Mouse (Mus musculus) inflammation-experienced regulatory T-cells, adult 6 months (primary cell): ENCODE measurements around the gene Ipmk. TPM values are rescaled to one million over a fixed set of nuclear protein-coding genes. Genes with fewer than 3 reads are reported as not detected.

Experiments used
- ATAC-seq: one replicate; pipeline ENCODE4 v1.8.0; 2017
- polyA plus RNA-seq, 3 experiments: library from polyadenylated mRNA; unstranded; fragments of 100-300 nt; shearing (Covaris generic); gene quantifications; one replicate each; pipeline ENCODE4 v1.2.1; 2017

The Ipmk gene
- 1 to 10 TPM; 3.3 to 5.9 (median 5.4) TPM for polyA plus RNA-seq

DNA sequence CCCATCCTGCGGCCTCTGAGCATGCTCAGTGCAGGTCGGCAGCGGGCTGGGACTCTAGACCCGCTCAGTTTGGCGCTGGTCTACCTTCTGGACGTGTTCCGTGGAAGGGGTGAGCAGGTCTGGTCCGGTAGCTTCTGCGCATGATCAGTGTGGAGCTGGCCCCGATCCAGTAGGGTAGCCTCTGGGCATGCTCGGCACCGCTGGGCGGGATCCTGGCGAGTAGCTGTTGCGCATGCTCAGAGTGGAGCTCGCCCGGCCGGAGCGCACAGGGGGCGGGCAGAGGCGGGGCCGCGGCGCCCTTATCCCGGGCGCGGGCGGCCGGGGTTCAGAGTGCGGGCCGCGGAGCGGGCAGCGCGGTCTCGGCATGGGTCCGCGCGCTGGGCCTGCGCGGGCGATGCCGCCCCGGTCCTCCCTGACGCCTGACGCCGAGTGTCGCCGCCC, at the start of gene Ipmk:
TSS of gene Ipmk (plus strand) at position 255 of the 441 bp plus-strand sequence.
- peak; percentile 62 for ATAC-seq

DNA sequence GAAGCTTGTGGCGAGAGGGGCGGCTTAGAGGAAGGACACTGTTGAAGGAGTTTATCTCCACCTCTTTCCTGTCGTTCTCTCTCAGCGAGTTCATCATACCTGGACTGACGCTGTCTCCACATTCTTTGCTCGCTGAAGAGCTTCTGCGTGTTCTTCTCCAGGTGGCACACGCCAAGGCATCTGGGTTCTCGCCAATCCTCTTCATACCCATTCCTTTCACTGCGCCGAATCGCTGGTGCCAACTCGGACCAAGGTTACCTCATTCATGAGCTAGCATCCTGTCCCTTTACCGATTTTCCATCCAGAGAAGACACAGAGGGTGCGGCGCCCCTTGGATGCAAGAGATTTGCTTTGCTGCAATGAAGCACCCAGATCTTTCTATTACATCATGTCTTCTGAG, 47.4 kb upstream of the Ipmk start:
- ATAC-seq: no peak

DNA sequence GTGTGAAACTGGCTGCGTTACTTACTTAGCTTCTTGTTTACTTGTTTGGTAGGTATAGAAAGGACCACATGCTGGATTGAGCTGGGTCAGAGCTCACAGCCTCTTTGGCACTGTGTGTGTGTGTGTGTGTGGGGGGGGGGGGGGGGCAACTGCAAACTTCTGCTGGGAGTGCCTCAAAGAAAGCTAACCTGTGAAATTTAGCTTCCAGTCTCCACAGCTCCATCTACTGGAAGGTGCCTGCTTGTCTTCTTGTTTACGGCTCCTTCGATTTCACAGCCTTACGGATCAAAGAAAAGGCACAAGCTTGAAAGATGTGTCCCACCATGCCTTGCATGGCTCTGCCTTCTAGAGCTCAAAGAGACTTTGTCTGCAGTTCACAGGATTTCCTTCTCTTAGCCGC, 45.1 kb upstream of the Ipmk start:
- ATAC-seq: peak; percentile 43

DNA sequence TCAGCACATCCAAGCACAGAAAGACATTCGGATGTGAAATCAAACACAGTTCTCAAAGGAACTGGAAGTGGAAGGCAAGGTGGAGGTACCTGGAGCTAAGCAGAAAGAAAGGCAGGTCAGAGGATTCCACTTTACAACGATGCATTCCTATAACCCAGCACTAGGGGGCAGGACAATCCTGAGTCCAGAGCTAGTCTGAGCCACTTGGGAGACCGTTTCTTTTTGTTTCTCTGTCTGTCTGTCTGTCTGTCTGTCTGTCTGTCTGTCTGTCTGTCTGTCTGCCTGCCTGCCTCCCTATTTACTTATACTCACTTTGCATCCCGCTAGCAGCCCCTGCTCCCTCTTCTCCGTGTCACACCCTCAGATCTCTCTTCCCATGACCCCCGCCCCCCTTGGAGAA, 41.4 kb upstream of the Ipmk start:
- peak; percentile 92 for ATAC-seq

DNA sequence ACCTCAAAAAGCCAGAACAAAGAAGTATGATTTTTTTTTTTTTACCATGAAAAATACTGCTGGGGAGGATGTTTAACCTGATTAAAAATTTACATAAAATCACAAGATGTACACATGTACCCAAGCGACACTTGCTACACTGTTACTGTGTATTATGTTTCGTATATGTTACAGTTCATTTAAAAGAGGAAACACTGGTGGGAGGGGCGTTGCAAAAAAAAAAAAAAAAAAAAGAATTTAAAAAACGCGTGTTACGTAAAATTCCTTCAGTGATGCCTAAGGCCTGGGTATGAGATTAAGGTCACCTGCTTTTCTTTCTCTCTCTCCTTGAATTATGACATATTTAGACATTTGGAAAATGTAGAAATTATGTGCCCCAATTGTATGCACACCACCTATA, 40.8 kb upstream of the Ipmk start:
- ATAC-seq: no peak

DNA sequence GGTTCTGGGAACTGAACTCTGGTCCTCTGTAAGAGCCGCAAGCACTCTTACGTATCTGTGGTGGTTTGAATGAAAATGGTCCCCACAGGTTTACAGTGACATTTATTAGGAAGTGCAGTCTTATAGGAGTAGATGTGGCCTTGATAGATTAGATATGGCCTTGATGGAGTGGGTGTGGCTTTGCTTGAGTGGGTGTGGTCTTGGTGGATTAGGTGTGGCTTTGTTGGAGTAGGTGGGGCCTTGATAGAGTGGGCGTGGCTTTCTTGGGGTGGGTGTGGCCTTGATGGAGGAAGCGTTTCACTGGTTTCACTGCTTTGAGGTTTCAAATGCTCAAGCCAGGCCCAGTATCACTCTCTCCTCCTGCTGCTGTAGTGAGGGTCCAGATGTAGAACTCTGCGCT, 39.4 kb upstream of the Ipmk start:
- no peak for ATAC-seq

DNA sequence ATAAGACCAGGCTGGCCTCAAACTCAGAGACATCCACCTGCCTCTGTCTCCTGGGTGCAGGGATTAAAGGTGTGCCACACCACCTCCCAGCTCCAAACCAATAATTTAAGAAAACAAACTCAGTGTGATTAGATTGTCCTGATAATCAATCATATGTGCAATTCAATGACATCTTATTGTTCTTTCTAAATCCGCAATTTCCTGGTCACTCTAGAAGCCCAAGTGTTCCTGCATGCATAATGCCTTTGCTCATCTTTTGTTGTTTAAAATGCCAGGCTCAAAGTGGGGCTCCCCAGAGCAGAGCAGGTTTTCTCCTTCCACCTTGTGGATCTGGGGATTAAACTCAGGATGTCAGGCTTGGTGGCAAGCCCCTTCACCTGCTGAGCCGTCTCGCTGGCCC, 37.3 kb upstream of the Ipmk start:
- no peak for ATAC-seq

DNA sequence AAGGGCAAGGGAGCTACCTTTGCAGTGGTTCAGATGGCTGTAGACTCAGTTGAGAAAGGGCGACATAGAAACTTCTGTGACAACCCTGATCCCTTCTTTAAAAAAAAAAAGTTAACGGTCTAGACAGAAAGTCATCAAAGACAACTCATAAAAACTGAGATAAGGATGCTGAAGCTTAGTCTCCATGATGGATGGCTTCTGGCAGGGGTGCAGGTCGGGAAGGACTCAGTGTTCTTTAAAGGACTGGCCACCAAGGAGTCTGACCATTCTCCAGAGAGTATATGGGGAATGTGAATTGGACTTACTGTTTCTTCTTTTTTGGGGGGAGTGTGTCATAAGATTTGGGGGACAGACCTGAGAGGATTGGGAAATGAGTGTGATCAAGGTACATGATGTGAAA, 33.0 kb upstream of the Ipmk start:
- no peak for ATAC-seq

DNA sequence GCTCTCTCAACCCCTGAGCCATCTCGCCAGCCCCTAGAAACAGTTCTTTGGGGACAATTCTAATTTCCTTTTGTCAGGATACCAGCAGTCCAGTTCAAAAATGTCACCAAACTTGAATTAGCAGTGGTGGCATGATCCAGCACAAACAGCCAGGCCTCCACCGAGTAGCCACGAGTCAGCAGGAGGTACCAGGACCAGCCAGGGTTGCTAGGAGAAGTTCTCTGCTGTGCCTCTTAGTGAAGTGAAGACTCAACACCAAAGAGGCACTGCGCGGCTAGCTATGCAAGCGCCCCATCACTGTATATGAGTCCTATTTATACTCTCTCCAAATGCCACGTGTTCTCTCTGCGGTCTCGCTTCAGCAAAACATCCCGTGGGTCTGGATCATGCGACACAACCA, 31.5 kb upstream of the Ipmk start:
- ATAC-seq: no peak

DNA sequence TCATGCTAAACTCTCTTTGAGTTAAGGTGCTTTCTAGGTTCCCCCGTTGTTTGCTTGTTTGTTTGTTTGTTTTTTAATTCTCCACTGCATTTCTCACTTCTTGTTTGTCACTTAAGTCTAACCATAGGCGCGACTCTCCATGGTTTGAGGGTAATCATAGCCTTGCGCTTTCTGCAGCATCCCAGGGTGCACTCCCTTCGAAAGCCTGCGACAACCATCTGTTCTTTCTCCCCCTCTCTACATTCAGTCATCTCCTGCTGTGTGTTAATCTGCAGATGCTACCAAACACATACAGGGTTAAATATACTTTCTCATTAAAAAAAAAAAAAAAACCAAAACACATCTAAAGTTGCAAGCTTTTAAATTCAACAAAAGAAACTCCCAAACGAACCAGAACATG, 31.1 kb upstream of the Ipmk start:
- no peak for ATAC-seq

DNA sequence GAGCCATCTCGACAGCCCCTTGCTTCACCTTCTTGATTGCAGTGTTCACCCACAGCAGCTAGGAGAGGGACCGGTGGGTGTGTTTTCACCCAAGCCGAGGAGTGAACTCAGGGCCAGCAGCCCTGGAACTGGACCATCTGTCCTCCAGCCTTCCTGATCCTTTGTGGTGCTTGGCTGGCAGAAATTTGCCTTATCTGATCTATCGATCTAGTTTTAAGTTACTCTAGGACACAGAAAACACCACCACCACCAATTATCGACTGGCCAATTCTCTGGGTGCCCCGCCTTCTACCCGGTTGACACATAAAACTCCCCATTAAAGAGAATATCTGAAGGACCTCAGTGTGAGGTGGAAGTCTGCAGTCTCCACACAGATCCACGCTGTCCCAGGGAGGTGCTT, 23.9 kb upstream of the Ipmk start:
- no peak for ATAC-seq

DNA sequence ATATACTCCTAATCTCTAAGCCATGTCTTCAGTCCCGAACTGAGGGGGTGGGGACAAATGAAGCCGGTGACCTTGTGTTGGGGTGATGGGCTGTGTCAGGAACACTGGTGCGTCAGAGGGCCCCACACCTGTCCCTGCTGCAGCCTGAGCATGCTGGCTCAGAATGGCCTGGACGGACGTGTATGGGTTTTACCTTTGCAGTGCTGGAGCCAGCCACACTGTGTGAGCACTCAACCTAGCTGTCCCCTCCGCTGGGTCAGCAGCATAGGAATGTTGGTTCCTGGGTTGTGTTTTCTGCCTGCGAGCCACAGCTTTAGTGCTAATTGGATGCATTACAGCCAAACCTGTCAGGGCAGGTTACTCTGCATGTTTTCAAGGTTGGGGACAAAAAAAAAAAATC, 21.4 kb upstream of the Ipmk start:
- no peak for ATAC-seq

DNA sequence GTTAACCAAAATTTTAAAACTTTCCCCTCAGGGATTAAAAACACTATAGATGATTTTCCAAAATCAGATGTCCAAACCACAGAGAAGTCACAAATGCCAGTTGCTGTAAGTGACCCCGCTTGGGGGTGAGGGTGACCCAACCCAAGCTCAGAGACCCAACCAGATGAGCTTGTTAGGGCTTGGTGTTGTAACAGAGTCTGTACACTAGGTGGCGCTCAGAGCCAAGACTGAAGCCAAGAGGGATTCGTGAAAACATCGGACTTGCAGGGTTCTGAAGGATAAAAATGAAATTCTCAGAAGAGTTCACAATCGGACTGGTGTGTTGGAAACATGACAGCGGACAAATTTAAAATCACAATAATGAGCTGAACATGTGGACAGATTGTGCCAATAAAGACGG, 20.8 kb upstream of the Ipmk start:
- ATAC-seq: peak; percentile 86

DNA sequence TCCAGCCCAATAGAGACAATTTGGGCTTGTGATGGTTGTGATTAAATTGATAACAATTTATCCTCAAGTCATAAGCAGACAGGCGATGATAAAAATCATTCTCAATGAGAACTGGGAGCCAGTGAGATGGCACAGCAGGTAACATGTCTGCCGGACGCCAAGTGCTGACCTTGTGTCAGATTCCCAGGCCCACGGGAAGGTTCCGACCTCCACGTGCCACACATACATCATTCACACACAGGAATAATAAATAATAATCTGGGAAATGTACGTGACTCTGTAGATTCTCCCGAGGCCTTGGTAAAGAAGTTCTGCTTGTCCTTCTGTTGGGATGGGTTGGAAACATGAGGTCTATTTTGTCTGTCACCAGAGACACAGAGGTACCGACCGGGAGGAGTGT, 20.2 kb upstream of the Ipmk start:
- ATAC-seq: no peak

DNA sequence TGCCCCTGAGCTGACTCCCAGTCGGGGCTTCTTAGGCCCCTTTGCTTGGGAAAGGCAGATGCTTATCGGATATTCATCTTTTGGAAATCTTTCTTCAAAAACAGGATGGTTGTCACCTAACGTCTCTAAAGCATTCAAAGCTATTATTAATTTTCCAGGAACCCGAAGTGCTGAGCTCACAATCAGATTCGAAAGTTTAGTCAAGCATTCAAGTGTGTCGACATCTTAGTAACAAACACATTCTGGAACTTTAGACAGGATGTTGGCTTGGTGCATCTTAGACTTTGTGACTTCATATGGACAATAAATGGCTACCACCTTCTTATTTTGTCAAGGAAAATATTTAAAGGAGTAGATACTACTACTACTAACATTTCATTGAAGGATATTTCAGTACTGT, 19.2 kb upstream of the Ipmk start:
- ATAC-seq: no peak

DNA sequence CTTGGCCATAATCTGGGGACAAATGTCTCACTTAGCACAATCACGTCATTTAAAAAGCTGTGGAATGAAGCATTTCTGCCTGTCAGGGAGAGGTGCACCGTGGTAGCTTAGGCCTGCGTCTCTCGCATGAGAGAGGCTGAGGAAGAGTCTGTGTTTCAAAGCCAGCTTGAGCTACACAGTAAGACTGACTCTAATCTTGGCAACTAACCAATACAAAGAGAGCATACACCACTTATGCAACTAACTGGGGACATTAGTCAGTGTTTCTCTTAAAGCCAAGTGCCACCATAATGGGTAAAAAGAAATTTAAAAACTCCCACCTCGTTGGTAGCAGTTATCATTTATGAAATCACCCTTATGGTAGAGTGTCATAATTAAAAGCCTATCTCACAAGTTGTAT, 18.7 kb upstream of the Ipmk start:
- ATAC-seq: no peak

DNA sequence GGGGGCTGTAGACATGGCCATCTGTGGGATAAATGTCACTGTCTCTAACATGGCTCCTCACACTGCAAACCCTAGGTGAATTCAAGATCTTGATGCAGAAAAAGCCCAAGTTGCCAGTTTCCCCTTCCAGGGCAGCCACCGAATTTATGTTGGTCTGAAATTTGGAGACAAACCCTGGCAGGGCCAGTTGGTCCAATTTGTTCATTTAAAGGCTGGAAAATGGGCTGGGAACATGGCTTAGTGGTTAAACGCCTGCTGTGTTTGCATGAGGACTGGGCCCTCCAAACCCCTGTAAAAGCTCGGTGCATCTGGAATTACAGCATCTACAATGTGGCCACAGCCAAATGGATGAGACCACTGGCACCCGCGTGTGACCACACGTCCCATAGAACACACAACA, 18.3 kb upstream of the Ipmk start:
- ATAC-seq: no peak

DNA sequence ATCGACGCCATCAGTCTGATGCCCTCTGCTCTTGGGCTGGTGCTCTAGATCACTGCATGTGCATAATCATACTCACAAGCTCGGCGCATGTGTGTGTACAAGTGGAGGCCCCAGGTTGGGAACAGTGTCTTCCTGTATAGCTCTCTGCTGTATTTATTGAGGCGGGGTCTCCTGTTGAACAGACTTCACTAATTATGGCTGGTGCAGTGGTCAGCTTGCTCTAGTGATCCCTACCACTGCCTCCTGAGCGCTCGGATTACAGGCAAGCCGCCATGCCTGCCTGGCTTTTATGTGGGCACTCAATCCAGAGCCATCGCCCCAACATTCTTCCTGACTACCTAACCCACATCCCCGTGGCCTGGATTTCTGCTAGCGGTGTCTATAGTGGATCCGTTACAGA, 17.5 kb upstream of the Ipmk start:
- no peak for ATAC-seq

DNA sequence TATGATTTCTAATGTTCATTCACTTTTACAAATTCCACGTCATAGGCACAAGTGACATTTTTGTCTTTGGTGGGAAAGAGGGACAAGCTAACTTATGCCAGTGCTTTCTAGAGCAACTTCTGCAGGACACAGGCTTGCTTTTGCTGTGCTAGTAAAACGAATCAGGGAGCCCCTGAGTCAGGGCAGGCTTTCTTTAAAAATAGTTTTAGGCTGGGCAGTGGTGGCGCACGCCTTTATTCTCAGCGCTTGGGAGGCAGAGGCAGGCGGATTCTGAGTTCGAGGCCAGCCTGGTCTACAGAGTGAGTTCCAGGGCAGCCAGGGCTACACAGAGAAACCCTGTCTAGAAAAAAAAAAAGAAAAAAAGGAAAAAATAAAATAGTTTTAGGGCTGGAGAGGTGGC, 15.7 kb upstream of the Ipmk start:
- no peak for ATAC-seq

DNA sequence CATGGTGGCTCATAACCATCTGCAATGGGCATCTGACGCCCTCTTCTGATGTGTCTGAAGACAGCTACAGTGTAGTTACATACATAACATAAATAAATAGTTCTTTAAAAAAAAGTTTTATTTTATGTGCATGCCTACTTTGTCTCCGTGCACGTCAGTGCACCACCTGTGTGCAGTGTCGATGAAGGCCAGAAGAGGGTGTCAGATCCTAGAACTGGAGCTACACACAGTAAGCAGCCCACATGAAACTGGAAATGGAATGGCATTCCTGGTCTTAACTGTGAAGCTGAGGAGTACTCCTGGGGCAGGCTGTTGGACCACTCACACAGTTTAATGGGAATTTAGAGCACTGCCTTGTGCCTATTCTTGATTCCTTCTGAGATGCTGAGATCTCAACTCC, 15.2 kb upstream of the Ipmk start:
- no peak for ATAC-seq

DNA sequence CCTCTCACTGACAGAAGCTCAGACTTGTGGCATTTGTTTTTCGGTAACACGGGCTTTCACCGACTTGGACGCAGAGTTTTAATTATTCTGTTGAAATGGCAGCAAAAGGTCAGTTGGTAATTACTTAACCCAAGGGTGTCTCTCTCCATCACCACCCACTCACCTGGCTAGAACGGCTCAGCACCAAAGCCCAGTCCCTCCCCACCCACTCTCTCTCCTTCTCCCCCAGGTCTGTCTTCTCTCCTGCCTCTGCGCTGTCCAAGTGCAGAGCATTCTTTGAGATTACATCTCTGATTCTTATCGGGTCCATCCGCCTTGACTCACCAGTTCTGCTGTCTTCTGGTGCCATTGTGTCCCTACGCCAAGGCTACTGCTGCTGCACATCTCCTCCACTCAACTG, 14.7 kb upstream of the Ipmk start:
- ATAC-seq: no peak

DNA sequence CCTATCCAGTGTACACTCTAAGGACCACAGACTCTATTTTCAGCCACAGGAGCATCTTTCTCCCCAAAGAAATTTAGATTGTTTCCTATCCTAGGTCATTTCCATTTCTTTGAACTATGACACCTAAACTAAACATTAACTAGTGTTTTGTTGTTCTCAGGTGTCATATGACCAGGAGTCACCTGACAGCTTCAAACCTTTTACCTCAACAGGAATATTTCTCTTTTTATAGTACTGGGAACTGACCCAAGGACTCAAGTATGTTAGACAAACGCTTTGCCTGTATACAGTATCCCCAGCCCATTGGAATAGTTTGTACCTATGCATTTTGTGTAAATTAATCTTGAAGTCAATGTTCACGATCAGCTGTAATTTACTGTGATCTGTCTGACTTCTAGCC, 9.8 kb upstream of the Ipmk start:
- no peak for ATAC-seq

DNA sequence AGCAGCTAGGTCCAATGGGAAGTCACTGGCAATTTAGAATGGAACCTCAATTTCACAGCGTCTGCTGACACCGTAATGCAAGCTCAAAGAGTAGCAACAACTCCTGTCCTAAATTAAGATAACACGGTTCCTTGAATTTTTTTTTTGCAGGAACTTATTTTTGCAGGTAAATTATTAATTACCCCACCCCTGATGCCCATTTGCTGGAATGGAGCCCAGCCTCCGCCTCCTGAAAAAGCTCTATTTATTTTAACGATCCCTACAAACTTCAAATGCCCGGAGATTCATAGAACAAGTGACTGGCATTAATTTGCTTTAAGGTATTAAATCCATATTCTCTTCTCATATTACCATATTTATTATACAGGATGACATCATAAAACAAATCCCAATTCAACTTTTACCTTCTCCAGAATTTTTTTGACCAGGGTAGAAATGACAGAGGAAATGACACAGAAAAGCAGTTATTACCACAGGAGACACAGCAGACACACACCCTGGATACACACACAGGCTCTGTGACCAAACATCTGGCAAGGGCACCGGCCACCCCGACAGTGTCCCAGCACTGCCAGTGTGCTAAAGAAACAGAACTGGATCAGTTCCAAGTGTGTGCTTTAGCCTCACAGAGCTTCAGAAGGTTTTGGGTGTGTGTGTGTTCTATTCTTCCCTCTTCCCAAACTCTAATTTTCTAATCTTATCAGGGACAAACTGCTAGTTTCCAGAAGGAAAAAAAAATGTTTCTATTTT, 9.2 kb upstream of the Ipmk start:
- ATAC-seq: no peak

DNA sequence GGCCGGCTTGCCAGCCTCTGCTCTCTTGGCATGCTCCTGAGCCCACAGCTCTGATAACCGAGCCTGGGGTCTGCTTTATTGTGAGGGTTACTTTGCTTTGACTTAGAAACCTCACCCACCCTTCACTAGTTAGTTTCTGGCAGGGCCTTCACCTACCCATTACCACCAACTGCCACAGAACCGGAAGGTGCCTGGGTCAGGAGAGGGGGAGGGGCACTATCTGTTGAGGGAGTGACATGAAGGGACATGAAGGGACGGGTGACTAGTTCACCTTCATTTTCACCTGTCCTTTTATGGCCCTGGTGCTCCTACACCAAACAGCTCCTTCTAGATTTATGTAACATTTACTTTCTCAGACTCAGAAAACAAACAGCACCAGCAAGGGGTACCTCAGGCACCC, 8.1 kb upstream of the Ipmk start:
- no peak for ATAC-seq

DNA sequence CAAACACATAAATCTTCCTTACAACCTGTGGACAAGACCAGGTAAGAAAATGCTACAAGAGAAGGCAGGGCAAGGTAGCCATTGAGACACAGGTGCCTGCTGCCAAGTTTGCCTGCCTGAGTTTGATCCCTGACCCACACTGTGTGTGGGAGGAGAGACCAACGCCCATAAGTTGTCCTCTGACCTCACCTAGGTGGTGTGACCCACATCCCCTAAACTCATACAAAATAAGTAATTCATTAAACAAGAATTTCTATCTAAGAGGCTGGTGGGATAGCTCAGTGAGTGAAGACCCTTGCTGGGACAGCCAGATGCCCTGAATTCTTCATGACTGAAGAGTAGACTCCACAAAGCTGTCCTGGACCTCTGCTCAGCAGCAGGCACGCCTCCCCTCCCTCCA, 7.4 kb upstream of the Ipmk start:
- ATAC-seq: no peak
